Mouse (Mus musculus) heart, adult 2 months (tissue): ENCODE results near the gene Tmem240.

ENCODE experiments used
- CTCF ChIP-seq: fragments of 200-600 bp; IDR thresholded peaks from 2 replicates; pipeline ENCODE4 v1.8.1; 2022; ENCODE audit warnings: antibody characterized with exemption, mild to moderate bottlenecking, moderate library complexity
- EP300 ChIP-seq: fragments of 200-500 bp; IDR thresholded peaks from 2 replicates; pipeline ENCODE4 v1.6.1; 2011; ENCODE audit warnings: low read depth, low read length, control low read depth; ENCODE audit not compliant: insufficient read depth
- POLR2A ChIP-seq: fragments of 200-500 bp; IDR thresholded peaks from 2 replicates; pipeline ENCODE4 v1.6.1; 2011; ENCODE audit warnings: mild to moderate bottlenecking, low read depth, low read length, control low read depth; ENCODE audit not compliant: insufficient read depth

GRCm38 (mm10) chr4:155703425-155703929 is 31.1 kb upstream of the Tmem240 start:
- TF ChIP-seq POLR2A: no peak
- TF ChIP-seq CTCF: no peak
- no peak for TF ChIP-seq EP300
